Mouse (Mus musculus) forebrain, postnatal 0 days (tissue): ENCODE results near the gene Mmp2. TPM values are rescaled to one million over a fixed set of nuclear protein-coding genes. Genes with fewer than 3 reads are reported as not detected.

ENCODE experiments used
- ATAC-seq: fragments of 200-750 bp; cut with Nextera tagmentation; 2 replicates; pipeline ENCODE4 v1.8.0; 2017; ENCODE audit warnings: mild to moderate bottlenecking, moderate library complexity
- DNase-seq: peaks from one replicate; pipeline ENCODE4 v3.0.0-alpha.2; 2015
- H3K27ac ChIP-seq: fragments of 300-500 bp; sonication (generic); 2 replicates; pipeline ENCODE4 v1.5.1; 2014; ENCODE audit warnings: low read depth, mild to moderate bottlenecking, antibody characterized with exemption, low read length, moderate library complexity, mixed read lengths
- H3K27me3 ChIP-seq: fragments of 300-500 bp; sonication (generic); 2 replicates; pipeline ENCODE4 v1.6.1; 2014; ENCODE audit warnings: mild to moderate bottlenecking, low read length, mixed read lengths; ENCODE audit not compliant: insufficient read depth
- H3K36me3 ChIP-seq: fragments of 300-500 bp; sonication (generic); 2 replicates; pipeline ENCODE4 v1.6.1; 2014; ENCODE audit warnings: mild to moderate bottlenecking, moderate library complexity; ENCODE audit not compliant: insufficient read depth
- H3K4me1 ChIP-seq: fragments of 300-500 bp; sonication (generic); 2 replicates; pipeline ENCODE4 v1.6.1; 2014; ENCODE audit warnings: antibody characterized with exemption; ENCODE audit not compliant: insufficient read depth
- H3K4me2 ChIP-seq: fragments of 300-500 bp; sonication (generic); 2 replicates; pipeline ENCODE4 v1.6.1; 2014; ENCODE audit warnings: low read depth, mild to moderate bottlenecking, moderate library complexity
- H3K4me3 ChIP-seq: fragments of 300-500 bp; sonication (generic); 2 replicates; pipeline ENCODE4 v1.5.1; 2014; ENCODE audit warnings: low read depth, low read length, mixed read lengths
- H3K9ac ChIP-seq: fragments of 300-500 bp; sonication (generic); 2 replicates; pipeline ENCODE4 v1.6.1; 2014; ENCODE audit warnings: mild to moderate bottlenecking
- H3K9me3 ChIP-seq: fragments of 300-500 bp; sonication (generic); 2 replicates; pipeline ENCODE4 v1.6.1; 2016; ENCODE audit warnings: low read length
- CTCF ChIP-seq: sonication (generic); IDR thresholded peaks from 2 replicates; pipeline ENCODE4 v1.5.1; 2016; ENCODE audit warnings: antibody characterized with exemption, control low read depth, low read depth
- WGBS: fragments of 180-500 bp; shearing (Covaris S2); extraction: QIAGEN DNeasy Blood & Tissue Kit; methylation state at CpG from one replicate; pipeline ENCODE4 v1.1.7; 2014; 5-methylcytosine and 5-hydroxymethylcytosine counted together
- polyA plus RNA-seq: library from polyadenylated mRNA; unstranded; fragments of >200 nt; fragmentation: Nextera tagmentation; extraction: Ambion mirVana; gene quantifications from 2 replicates; pipeline ENCODE4 v1.2.1, GENCODE M21; 2015
- total RNA-seq: library from RNA; depleted of rRNA; stranded (reverse); fragments of >200 nt; gene quantifications from 2 replicates; pipeline ENCODE4 v1.2.3, GENCODE M21; 2014

Gene Mmp2
- total and polyA plus RNA-seq, 2 experiments from 2014 or later, result 14.2 to 19.5 TPM

GRCm38 (mm10) chr8:92853188-92853983 lies 26.3 kb downstream of the Mmp2 start:
- H3K4me1 ChIP-seq, result peaks cover 3% of the 10 kb centered on the region; the same call in 1 of the 2 replicates
- 64% methylated on average over 18 of the region's 18 CpGs for WGBS
- H3K9me3 ChIP-seq, result no peaks in the 10 kb centered on the region
- no peak for DNase-seq
- no peak overlapping the region for H3K4me2 ChIP-seq
- no peak overlapping the region for H3K27ac ChIP-seq
- no peak overlapping the region for H3K9ac ChIP-seq
- ATAC-seq, result no peak
- H3K36me3 ChIP-seq, result no peaks in the 10 kb centered on the region
- TF ChIP-seq CTCF, result no peak
- H3K27me3 ChIP-seq, result no peaks in the 10 kb centered on the region
- H3K4me3 ChIP-seq, result no peak overlapping the region

DNA sequence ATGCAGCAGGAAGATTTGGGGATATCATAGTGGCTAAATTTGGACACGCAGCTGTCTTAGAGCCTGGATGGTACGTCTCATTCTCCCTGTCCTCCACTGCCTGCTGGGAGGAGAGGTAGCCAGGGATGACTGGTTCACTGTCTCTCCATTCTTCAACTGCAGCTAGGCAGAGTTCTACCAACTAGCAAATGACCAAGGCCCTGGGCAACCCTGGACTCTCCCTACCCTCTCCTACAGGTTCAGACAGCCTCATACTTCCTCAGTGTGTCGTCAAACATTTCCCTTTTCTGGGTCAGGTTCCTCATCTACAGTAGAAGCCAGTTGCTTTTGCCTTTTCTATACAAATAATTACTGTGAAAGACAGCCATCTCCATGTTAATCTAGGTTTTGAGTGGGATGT lies 27.6 kb downstream of the Mmp2 start:
- no peak for ATAC-seq
- no peak for DNase-seq
- Histone ChIP-seq H3K9ac (no peak overlapping the region), H3K4me3 (peak overlapping the region; percentile 67), H3K27ac (no peak overlapping the region), H3K9me3 (no peaks in the 10 kb centered on the region), H3K36me3 (no peaks in the 10 kb centered on the region), H3K4me1 (peaks cover 3% of the 10 kb centered on the region; the same call in 1 of the 2 replicates), H3K27me3 (no peaks in the 10 kb centered on the region), H3K4me2 (peak overlapping the region; percentile 73)
- WGBS, result 79% methylated on average over 3 of the region's 3 CpGs
- no peak for TF ChIP-seq CTCF

DNA sequence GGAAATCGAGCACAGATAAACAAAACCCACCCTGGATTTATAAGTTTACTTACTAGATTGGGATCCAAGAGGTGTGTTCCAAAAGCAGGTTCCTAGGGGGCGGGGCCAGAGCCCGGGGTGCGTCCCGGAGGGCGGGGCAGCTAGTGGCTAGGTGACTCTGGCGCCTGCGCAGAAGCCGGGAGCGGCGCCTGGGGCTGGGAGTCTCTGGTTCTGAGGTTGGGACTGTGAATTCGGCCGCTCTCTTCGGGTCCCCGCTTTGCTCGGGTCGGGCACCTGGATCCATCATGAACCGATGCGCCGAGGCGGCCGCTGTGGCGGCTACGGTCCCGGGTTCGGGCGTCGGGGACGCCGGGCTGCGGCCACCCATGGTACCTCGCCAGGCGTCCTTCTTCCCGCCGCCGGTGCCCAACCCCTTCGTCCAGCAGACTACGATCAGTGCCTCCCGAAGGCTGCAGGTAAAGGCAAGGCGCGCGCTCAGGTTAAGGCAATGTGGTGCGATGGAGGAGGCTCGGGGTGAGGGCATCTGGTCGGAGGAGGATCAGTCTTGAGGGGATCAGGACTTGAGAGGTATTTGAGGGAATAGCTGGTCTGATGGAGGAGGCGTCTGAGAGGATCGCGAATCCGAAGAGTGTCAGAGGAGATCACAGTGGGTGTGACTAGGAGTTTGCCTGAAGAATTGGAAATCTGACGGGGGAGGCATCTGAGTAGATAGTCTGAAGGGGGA lies 28.2 kb downstream of the Mmp2 start, which contains the start of gene Lpcat2:
Gene Lpcat2, plus strand, starts transcription at position 169 of the 724 bp plus-strand sequence.
- Histone ChIP-seq H3K9ac (peak within 1 kb of the TSS; percentile 66), H3K4me3 (peak within 1 kb of the TSS; percentile 67), H3K9me3 (no peaks in the 10 kb centered on the region), H3K4me1 (peaks cover 3% of the 10 kb centered on the region; the same call in 1 of the 2 replicates), H3K27ac (peak within 1 kb of the TSS; percentile 21; the same call in 1 of the 2 replicates), H3K4me2 (peak within 1 kb of the TSS; percentile 73), H3K27me3 (no peaks in the 10 kb centered on the region), H3K36me3 (no peaks in the 10 kb centered on the region)
- WGBS, result 1% methylated on average over 50 of the region's 50 CpGs
- peak; percentile 82 for DNase-seq
- peak; percentile 75 for ATAC-seq
- TF ChIP-seq CTCF, result no peak

GRCm38 (mm10) chr8:92856273-92856986 lies 29.3 kb downstream of the Mmp2 start:
- Histone ChIP-seq H3K9me3 (no peaks in the 10 kb centered on the region), H3K36me3 (no peaks in the 10 kb centered on the region), H3K4me1 (peaks cover 3% of the 10 kb centered on the region; the same call in 1 of the 2 replicates), H3K4me3 (no peak overlapping the region; the same call in 1 of the 2 replicates), H3K27me3 (no peaks in the 10 kb centered on the region), H3K27ac (no peak overlapping the region), H3K9ac (peak overlapping the region; percentile 66; the same call in 1 of the 2 replicates), H3K4me2 (peak overlapping the region; percentile 73)
- no peak for TF ChIP-seq CTCF
- ATAC-seq, result no peak
- DNase-seq, result no peak
- 93% methylated on average over 7 of the region's 7 CpGs for WGBS

GRCm38 (mm10) chr8:92858475-92859182 lies 31.5 kb downstream of the Mmp2 start:
- DNase-seq, result no peak
- H3K4me2 ChIP-seq, result no peak overlapping the region
- no peaks in the 10 kb centered on the region for H3K27me3 ChIP-seq
- TF ChIP-seq CTCF, result no peak
- no peak overlapping the region for H3K9ac ChIP-seq
- H3K27ac ChIP-seq, result no peak overlapping the region
- H3K4me1 ChIP-seq, result peaks cover 3% of the 10 kb centered on the region; the same call in 1 of the 2 replicates
- no peaks in the 10 kb centered on the region for H3K36me3 ChIP-seq
- no peaks in the 10 kb centered on the region for H3K9me3 ChIP-seq
- H3K4me3 ChIP-seq, result no peak overlapping the region
- WGBS, result 72% methylated on average over 14 of the region's 14 CpGs
- ATAC-seq, result no peak

DNA sequence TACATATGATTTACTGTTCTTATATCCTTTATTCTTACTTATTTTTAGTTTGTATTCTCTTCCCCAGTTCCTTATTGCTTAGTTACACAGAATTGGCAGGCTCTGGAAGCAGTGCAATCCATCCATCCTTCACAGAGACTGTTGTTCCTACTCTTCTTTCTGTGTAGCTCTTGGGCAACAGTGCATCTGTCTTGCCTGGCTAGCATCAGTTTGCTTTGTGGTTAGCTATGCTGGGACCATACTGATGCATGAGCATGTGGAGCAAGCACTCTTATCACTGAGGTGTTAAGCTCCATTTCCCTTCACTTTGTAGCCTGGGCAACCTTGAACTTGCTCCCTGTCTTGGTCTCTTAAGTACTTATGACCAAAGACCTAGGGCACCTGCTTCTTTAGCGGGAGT lies 34.9 kb downstream of the Mmp2 start:
- Histone ChIP-seq H3K9me3 (no peaks in the 10 kb centered on the region), H3K4me1 (no peaks in the 10 kb centered on the region), H3K4me3 (no peak overlapping the region), H3K9ac (no peak overlapping the region), H3K4me2 (no peak overlapping the region), H3K27ac (no peak overlapping the region), H3K36me3 (no peaks in the 10 kb centered on the region), H3K27me3 (no peaks in the 10 kb centered on the region)
- no peak for TF ChIP-seq CTCF
- no peak for DNase-seq
- ATAC-seq, result no peak
- 80% methylated on average over 1 of the region's 1 CpGs for WGBS
